Mouse (Mus musculus) bone marrow, adult 2 months (tissue): Measurements from ENCODE around the gene Gm6882. TPM values are rescaled to one million over a fixed set of nuclear protein-coding genes. Genes with fewer than 3 reads are reported as not detected.
"Not testable (repeated sequence)": the region's sequence is repeated elsewhere in the genome, so short reads cannot be mapped to it uniquely, and the experiment has no call there.

ENCODE experiments used
- H3K27ac ChIP-seq: fragments of 200-500 bp; 2 replicates; pipeline ENCODE4 v1.5.1; 2012; ENCODE audit warnings: low read depth, mild to moderate bottlenecking, control low read depth, inconsistent platforms, low read length; ENCODE audit not compliant: control insufficient read depth, poor library complexity, insufficient read depth
- H3K4me1 ChIP-seq: fragments of 200-500 bp; 2 replicates; pipeline ENCODE4 v1.6.1; 2011; ENCODE audit warnings: low read length; ENCODE audit not compliant: control insufficient read depth, insufficient read depth
- H3K4me3 ChIP-seq: fragments of 200-500 bp; replicated peaks from 2 replicates; pipeline ENCODE3; 2011; ENCODE audit warnings: mild to moderate bottlenecking, low read depth, low read length, control low read depth; ENCODE audit not compliant: control insufficient read depth
- WGBS: fragments of 180-500 bp; shearing (Covaris S2); methylation state at CpG from one replicate; pipeline ENCODE4 v1.1.7; 2018; 5-methylcytosine and 5-hydroxymethylcytosine counted together
- polyA plus RNA-seq: library from polyadenylated mRNA; stranded (reverse); fragments of >200 nt; gene quantifications from 2 replicates; pipeline ENCODE4 v1.2.4, GENCODE M21; 2011; ENCODE audit warnings: low replicate concordance; ENCODE audit not compliant: missing spikeins, insufficient read depth, insufficient read length

The Gm6882 gene
- polyA plus RNA-seq = not detected in 2 replicates

DNA sequence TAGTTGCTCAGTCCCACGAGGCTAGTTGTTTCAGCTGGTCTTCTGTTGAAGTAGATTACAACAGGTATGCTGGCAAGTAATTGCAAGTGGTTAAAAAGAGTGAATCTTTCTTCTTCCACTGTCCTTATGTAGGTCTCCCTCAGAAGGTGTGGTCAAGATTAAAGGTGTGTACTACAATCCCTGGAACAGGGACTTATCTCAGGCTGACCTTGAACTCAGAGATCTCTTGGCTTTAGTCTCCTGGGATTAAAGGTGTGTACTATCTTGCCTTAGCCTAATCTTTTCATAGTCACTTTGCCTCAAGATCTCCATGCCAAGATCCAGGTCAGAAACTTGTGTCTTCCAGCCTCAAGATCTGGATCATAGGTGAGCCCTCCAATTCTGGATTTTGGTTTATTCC lies at the start of gene Gm6882:
Gene Gm6882 (minus strand): TSS at position 101 of the 400 bp plus-strand sequence.
- 19% methylated on average over 1 of the region's 1 CpGs for WGBS
- not testable (repeated sequence) for H3K4me3 ChIP-seq, H3K4me1 ChIP-seq, H3K27ac ChIP-seq

Other genes with a start within 250 kb of the Gm6882 start
- not detected in 2 replicates for gene Gm5157, start 242.3 kb downstream of the Gm6882 start, polyA plus RNA-seq
- not detected in 2 replicates for gene Vmn1r124, start 172.1 kb downstream of the Gm6882 start, polyA plus RNA-seq
- not detected in 2 replicates for gene Vmn1r125, start 160.6 kb downstream of the Gm6882 start, polyA plus RNA-seq
- not detected in 2 replicates for gene Vmn1r126, start 131.3 kb downstream of the Gm6882 start, polyA plus RNA-seq
- gene Vmn1r127, start 112.9 kb downstream of the Gm6882 start, polyA plus RNA-seq = not detected in 2 replicates
- gene Vmn1r128, start 83.4 kb downstream of the Gm6882 start, polyA plus RNA-seq = not detected in 2 replicates
- gene Vmn1r129, start 71.5 kb downstream of the Gm6882 start, polyA plus RNA-seq = not detected in 2 replicates
- gene Vmn1r130, start 79.0 kb upstream of the Gm6882 start, polyA plus RNA-seq = not detected in 2 replicates
- gene Vmn1r131, start 113.3 kb upstream of the Gm6882 start, polyA plus RNA-seq = not detected in 2 replicates
- not detected in 2 replicates for gene Vmn1r132, start 181.3 kb upstream of the Gm6882 start, polyA plus RNA-seq